Mouse (Mus musculus) left cerebral cortex, adult 9 months (tissue): ENCODE data around the gene Arl6ip1.
"Not testable (repeated sequence)": the region's sequence is repeated elsewhere in the genome, so short reads cannot be mapped to it uniquely, and the experiment has no call there.

ENCODE experiments used
- DNase-seq, 2 experiments: peaks; one replicate each; pipeline ENCODE4 v3.0.0; 2022; ENCODE audit warnings: low spot score in 2 of 2

Arl6ip1 gene

DNA sequence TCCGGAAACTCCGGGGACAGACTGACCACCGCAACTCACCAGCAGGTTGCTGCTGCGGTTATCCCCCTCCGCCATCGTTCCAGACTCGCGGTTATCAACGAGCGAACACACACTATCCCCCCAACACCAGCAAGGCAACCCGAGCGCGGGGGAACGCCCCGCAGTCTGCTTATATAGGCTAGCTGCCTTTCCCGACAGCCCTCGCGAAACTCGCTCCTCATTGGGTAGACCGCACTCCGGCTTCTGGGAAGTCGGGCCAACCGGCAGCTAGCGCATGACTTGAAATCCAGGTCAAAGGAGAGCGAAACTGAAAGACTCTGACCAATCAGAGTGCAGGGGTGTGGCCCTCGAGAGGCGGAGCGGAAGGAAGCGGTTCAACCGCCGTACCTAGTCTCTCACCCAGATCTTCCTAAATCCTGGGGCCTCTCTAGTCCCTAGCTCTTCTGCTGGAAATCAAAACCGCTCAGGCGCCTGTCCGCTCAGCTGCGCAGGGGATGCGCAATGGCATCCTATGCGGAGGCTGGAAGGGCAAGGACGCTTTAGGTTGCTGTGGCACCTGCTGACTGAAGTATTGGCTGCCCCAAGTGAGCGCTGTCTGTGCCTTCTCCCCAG, at the start of gene Arl6ip1:
Gene Arl6ip1, minus strand, starts transcription at position 233 of the 612 bp plus-strand sequence.
- DNase-seq: peak; percentile 96 to 98

DNA sequence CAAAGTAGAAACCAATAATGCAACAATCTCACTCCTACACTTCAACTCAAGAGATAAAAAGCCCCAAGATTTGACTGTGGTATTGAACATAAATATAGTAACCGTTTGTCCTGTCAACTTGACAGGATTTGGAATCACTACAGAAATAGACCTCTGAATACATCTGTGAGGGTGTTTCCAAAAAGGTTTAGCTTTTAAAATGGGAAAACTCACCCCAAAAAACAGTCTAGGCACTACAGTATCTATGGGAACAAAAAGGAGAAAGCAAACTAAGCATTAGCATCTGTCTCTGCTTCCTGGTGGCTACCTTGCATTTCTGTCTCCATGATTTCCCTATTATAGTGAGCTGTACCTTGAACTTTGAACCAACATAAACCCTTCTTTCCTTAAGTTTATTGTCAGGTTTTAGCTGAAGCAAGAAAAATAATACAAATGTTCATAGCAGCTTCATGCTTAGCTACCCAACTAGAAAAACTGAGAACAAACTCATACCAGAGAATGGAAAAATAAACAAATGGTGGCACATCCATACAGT, 46.4 kb upstream of the Arl6ip1 start:
- DNase-seq: no peak

DNA sequence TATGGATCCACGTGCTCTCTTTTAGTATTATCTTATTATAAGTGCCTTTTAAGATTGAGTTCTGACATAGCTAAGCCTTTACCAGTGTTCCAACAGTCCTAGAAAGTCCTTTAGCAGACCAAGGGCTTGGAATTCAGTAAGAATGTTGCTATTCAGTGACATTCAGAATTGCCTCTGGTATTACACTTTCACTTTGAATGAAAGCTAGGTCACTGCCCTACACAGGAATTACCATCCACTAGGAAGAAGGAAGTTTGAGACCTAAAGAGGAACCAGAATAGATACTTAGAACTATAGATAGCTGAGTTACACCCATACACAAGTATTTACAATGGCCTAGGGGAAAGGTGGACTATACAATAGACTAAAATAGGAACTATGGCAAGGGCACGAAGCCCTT, 40.7 kb upstream of the Arl6ip1 start:
- DNase-seq: not testable (repeated sequence)

DNA sequence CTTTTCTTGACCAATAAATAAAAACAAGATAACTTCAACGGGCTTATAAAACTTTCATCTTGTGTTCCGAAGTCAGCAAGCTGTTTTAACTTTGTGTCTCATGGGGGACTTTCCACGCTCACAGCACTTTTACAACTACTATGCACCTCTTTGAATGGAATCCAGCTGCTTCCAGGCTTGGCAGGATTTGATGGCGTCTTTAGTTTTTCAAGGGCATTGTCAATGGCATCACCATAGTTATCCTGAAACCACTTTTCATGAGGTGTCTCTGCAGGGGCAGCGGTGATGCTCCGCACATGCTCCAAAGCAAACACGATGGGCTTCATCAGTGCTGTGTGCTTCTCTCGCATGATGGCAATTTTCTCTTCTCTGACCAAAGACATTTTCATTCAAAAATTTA, 33.5 kb upstream of the Arl6ip1 start:
- DNase-seq: no peak

DNA sequence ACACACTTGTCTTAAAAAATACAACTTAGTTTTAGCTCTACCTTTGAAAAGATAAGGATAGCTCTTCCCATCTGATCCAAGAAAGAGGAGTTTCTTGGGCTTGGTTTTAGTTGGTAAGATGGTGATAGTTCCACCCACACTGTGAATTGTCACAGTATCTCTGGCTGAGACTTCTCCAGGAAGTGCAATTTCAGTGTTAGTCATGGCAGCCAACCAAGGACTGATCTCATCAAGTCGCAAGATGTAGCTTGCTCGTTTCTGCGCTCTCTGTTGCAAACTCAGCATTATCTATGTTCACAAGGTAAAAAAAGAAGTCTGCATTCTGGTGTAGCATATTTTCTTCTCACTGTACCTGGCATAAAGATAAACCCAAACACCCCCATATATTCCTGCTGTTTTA, 30.7 kb upstream of the Arl6ip1 start:
- peak; percentile 48 to 78 for DNase-seq

DNA sequence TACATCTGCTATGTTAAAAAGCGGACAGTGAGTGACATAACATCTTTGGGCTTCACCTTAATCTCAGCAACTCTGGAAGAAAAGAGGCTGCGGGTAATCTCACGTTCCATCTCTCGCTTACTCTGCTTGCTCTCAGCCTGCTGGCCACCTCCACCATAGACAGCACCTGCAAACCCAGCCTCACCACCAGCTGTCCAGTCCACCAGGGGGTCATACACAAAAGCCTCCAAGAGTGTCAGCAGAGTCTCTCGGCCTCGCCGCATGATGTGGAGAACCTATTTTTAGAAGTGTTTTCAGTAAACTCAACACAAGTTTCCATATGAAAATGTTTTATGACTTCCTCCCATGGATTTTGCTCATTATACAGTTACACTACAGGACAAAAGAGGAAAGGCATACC, 27.0 kb upstream of the Arl6ip1 start:
- DNase-seq: no peak

DNA sequence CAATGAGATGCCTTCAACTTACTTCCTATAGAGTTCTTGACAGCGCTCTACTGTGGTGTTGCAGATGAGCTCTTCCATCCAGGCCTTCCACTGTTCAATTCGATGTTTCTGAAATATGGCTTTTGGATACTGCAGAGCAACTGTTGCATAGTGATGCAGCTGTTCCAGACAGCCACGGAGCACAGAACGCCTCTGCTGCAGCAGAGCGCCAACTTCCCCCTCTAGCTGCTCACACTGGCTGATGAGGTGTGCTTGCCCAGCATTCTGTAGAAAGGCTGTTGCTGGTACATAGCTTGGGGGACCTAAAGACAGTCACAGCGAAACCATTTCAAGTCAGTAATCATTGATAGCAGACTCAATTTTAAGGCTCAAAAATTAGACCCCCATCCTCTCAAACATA, 24.7 kb upstream of the Arl6ip1 start:
- peak in 1 of 2 experiments; percentile 27 for DNase-seq

DNA sequence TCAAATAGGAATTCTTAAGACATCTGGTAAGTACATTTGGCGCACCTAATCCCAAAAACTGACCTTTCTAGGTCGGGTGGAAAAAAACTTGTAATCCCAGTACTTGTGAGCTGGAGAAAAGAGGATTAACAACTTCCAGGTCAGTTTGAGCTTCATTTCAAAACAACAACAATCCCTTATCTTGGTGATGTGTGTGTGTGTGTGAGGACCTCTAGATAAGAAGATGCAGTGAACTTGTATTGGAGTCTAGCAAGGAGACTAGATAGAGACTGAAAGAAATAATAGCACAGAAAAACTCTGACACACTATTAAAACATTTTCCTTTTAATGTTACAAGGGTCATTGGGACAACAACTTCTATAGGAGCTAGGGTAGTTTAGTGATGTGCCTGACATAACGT, 14.1 kb upstream of the Arl6ip1 start:
- DNase-seq: no peak

DNA sequence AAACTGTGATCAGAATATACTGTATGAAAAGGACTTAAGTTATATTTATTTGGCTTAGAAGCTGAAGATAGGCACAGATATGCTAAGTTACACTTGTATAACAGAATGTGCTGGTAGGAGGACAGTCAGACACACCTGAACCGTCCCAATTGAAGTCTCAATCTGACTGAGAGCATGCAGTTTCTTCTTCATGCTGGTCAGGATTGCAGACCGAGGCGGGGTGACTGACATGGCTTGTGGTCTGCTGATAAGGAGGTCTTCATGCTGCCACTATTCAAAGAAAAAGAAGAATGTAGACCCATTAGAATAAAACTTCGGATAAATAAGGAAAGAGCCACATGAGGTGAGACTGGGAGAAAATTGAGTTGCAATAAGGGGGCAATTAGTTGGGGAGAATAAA, 13.7 kb upstream of the Arl6ip1 start:
- DNase-seq: no peak

DNA sequence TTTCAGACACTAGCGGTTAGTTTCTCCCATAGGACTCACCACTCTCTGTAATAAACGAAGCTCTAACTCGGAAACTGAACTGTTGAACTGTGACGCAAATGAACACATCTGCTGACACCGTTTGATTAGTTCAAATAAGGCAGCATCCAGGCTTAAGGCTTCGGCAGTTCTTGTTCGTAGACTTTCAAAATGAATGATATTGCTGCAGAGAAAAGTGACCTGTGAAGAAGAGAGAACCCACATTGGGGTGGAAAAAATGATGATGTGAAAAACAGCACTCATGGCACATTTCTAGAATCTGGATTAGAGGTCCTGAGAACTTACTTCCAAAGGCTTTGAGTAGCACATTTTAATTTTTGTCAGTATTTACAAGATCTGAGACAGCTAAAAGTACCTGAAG, 11.8 kb upstream of the Arl6ip1 start:
- DNase-seq: no peak

DNA sequence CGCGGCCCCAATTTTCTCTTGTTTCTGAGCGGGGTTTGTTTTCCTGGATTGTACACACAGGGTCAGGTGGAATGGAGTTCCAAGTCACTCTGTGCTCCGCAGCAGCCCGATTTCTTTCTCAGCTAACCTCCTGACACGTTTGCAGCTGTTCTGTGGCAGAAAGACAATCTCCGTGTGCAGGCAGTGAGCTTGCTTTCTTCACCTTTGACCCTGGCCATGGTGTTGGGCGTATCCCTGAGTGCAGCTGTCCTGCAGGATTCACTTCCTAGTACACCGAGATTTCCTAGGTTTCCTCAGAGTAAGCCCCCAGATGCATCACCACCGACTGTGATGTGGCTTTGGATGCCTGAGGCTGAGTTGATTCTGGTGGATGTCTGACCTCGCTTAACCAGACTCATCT, 5.7 kb upstream of the Arl6ip1 start:
- DNase-seq: no peak

DNA sequence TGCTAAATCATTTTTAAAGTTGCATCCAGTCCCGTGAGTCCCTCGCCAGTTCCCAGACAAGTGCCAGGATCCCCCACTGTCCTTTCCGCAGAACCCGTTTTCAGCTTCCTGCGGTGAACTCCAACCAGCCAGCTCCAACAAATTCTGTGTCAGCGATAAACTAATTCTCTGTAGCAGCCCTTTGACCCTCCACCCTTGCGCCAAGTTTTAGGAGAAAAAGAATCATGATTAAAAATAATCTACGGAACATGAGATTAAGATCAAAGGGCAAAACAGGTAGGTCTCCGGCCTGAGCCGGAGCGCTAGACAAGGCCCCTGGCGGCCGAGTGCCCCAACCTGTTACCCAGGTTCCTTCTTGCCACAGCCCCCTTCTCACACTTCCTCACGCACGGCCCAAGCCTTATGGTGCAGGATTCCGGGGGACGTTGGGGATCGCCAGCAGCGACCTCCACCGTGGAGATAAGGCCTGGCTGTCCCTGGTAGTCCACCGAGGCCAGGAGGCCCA, 485 bp downstream of the Arl6ip1 start:
- peak in 1 of 2 experiments; percentile 23 for DNase-seq

DNA sequence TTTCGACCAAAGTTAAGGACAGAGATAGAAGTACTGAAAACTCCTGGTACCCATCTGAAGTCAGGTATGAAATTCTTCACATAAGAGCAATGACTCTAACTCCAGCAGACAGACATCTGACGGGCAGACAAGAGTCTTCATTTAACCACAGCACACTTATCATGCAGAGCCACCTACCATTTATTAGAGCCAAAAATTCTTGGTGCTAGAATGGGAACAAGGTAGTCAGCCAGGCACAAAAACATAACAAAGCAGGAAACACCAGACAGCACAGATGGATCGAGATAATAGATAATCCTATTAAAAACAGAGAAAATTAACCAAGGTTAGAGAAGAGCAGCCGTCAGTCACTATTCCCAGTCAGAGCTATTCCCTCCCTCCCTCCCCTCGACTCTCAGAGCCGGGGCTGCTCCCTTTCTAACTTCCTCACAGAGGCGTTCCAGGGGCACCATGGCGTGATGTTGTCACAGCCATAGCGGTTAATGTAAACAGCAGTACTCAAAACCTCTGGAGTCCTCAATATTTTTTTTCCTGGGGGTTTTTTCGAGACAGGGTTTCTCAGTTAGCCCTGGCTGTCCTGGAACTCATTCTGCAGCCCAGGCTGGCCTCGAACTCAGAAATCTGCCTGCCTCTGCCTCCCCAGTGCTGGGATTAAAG, 3.1 kb downstream of the Arl6ip1 start:
- DNase-seq: no peak

DNA sequence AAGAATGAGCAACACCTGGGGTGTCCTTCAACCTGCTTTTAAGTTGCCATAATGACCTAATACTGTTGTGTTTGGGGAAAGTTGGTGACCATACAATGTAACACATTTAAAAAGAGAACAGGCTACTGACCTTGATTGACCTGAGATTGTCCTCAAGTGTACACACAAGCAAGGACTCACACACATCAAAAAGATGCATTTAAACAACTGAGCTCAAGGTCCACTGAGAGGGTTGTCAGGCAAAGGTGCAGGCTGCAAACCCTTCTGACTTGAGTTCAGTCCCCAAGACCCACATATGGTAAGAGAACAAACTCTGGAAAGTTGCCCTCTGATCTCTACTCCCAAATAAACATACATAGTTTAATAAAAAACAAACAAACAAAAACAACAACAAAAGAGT, 3.7 kb downstream of the Arl6ip1 start:
- DNase-seq: no peak

DNA sequence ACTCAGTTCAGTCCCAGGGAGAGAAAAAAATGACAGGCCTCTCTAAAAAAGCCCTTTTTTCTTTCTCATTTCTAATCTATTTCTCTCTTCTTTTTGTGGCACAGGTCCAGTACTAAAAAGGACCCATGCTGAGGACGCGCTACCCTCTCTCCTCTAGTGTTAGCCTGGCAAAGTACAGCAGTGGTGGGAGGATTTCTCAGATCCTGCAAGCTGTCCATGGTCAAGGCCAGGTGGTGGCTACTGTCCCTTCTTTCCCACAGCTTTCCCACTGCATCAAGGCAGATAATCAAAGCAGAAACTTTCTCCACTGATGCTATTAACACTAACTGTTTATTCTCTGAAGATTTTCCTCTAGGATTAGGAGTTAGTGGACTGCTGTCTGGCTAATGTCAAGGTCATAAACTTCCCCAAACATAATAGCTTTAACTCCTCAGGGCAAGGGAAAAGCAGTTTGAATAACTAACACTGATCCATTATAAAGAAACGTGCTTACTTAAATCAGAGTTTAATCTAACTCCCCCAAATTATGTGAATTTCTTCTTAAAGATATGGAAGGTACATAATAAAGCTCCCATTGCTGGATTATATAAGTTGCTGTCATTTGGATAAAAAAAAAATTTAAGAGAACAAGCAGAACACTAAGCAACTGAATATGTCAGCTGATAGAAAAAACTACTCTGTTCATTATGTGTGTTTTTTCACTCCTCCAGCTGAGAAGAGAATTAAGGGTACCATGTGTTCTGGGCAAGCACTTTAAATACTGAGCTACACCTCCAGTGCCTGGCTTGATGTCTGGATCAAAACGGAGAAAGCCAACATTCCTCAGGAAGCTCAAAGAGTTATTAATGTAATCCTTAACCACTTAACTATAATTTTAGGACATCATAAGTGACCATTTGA, 5.7 kb downstream of the Arl6ip1 start:
- no peak for DNase-seq

DNA sequence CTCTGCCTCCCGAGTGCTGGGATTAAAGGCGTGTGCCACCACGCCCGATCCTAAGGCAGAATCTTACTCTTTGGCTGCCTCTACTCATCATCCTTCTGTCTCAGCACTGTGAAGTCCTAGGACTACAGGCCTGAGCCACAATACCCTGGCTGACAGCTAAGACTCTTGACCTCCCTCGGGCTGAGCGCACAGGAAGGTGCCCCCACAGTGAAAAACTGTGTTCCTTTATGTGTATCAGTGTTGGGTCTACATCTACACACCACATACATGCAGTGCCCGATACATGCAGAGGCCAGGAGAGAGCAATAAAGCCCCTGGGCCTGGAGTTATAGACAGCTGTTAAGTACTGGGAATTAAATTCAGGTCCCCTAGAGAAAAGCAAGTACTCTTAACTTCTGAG, 7.2 kb downstream of the Arl6ip1 start:
- no peak for DNase-seq

DNA sequence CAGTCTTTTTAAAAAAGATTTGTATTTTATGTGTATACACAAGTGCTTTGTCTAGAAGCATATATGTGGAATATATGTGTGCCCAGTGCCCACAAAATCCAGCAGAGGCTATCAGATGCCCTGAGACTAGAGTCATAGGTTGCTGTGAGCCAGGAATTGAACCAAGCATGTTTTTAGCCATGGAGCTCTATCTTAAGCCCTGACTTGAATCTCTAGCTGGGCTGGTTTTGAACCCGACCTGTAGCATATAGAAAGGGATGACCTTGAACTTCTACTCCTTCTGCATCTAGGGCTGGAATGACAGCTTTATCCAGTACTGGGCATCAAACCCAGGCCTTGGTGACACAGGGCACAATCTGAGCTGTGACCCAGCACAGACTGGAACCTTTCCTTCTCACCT, 8.8 kb downstream of the Arl6ip1 start:
- DNase-seq: no peak

DNA sequence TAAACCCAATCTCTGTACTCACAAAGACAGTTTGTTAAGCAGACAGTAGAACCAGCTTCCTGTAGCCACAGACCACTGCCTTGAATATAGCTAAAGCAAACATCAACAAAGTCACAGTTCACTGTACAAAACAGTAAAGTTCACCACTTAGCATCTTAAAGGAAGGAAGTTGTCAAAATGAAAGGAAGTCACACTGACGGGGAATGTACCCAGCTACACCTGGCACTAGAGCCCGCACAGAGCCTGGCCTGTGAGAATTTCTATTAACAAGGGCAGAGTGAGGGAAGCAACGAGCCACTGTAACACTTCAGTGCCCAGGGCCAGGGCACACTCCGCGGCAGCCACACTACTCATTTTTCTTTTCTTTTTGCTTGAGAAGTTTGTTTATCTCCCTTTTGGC, 9.5 kb downstream of the Arl6ip1 start:
- DNase-seq: no peak

DNA sequence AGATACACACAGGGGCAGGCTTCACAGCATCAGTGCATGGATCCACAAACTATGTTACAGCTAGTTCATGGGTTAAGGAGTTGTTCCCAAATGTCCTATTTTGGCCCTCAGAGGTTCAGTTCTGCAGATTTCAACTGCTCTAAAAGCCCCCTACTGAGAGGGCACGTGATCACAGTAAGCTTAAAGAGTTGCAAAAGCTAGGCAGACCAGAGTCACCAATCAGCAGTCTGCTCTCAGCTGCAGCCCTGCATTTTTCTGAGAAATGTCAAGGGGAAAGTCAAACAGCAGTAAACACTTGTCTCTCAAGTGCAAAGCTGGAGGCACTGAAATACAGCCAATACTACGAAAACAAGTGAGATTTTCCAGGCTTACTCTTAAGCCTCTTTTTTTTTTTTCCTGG, 10.3 kb downstream of the Arl6ip1 start:
- no peak for DNase-seq

DNA sequence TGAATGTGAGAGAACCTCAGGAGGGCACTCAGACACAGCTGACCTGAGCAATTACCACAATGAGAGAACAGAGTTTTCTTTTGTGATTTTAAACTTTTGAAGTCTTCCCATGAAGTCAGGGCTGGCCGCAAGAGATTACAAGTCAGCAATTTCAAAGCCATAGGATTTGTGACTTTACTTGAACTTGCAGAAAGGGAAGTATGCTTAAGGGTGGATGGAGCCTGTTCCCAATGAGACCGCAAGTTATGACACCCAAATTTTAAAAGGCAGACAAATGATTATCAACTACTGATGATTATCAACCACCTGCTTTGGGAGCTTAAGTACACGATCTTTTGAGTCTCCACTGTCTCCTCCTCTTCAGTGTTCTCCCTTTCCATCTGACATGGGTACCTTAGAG, 11.0 kb downstream of the Arl6ip1 start:
- DNase-seq: no peak

DNA sequence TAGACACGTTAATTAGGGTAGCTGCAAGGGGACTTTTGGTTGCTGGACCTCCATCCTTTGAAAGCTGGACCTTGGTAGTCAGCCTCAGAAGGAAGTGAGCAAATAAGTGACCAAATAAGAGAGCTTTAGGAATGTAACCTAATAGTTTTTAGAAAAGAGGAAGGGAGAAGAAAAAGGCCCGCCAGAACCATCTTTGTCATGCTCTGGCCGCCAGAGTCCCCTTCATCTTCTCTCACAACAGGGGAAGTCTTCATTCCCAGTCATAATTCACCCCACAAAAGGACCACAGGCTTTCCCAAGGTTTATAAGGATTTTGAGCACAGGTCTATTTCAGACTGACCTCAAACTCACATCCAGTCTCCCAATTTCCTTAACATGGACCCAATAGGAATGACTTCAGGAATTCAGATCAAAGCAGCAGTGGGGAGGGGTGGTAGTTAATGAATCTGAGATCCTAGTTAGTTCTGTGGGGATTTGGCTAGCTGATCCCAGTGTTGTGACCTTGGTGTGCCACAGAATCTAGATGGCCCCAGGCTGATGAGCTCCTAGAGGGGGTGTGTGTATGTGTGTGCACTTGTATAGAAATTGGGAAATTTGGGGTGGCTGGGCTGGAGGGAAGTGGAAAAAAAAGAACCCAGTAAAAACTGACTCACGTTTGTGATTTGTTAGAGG, 11.8 kb downstream of the Arl6ip1 start:
- no peak for DNase-seq
